Mouse (Mus musculus) small intestine, adult 2 months (tissue): Measurements from ENCODE around the gene Mrpl19.

ENCODE experiments used
- CTCF ChIP-seq: fragments of 200-500 bp; IDR thresholded peaks from 2 replicates; pipeline ENCODE4 v1.5.1; 2012; ENCODE audit warnings: low read depth, mild to moderate bottlenecking, control low read depth, inconsistent platforms, low read length, moderate library complexity, mixed read lengths; ENCODE audit not compliant: insufficient replicate concordance, insufficient read length; ENCODE audit errors: extremely low read depth
- POLR2A ChIP-seq: fragments of 200-500 bp; IDR thresholded peaks from 2 replicates; pipeline ENCODE4 v1.6.1; 2012; ENCODE audit warnings: low read depth, mild to moderate bottlenecking, control low read depth, inconsistent platforms, low read length, moderate library complexity

- TF ChIP-seq CTCF, result no peak
- no peak for TF ChIP-seq POLR2A
Observed at GRCm38 (mm10) chr6:82012392-82012791, 46.6 kb upstream of the Mrpl19 start.
